Mouse (Mus musculus): ENCODE data around the gene Tent2. TPM values are rescaled to one million over a fixed set of nuclear protein-coding genes. Genes with fewer than 3 reads are reported as not detected.
"Not testable (repeated sequence)": the region's sequence is repeated elsewhere in the genome, so short reads cannot be mapped to it uniquely, and the experiment has no call there.

Gene Tent2
- total RNA-seq (2021): 36.2 and 47.0 TPM in 2 replicates
- long read RNA-seq, experiment 1, transcript Tent2-201 (15 exons, 2,990 nt): major isoform, 13 of 23 reads
- long read RNA-seq, experiment 1, transcript Tent2-205 (15 exons, 3,081 nt): minor isoform, 6 of 23 reads
- long read RNA-seq, experiment 1, partial matches to known transcripts: 0 of 23 reads
- long read RNA-seq, experiment 1, other reads (novel, unspliced or antisense): 4 of 23 reads
- long read RNA-seq, experiment 2, transcript Tent2-201 (15 exons, 2,990 nt): major isoform, 9 of 17 reads
- long read RNA-seq, experiment 2, partial matches to known transcripts: 0 of 17 reads
- long read RNA-seq, experiment 2, other reads (novel, unspliced or antisense): 5 of 17 reads

- DNase-seq: peak; percentile 97
These were observed at the start of gene Tent2 for GRCm38 (mm10) chr13:93191831-93192645. Gene Tent2, minus strand, starts transcription at chr13:93192385.

DNA sequence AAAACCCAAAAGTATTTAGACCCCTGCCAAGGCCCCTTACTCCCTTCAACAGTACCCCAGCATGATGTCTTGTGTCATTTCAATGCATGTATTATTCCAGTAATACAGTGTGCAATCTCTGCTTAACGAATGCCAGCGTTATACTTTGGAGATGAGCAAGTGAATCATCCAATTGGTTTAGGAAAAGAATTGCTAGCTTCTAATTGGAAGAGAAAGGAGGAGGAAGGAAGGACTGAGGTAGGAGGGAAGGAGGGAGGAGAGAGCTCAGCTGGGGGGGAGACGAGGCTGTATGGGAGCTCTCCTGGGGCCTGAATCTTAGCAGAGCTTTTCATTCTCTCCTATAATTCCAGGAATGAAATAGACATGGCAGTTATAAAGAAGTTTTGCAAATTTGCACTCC lies 49.0 kb upstream of the Tent2 start:
- no peak for DNase-seq

- no peak for DNase-seq
These were observed 47.4 kb upstream of the Tent2 start for GRCm38 (mm10) chr13:93239561-93239960.

- DNase-seq: no peak
These were observed 46.9 kb upstream of the Tent2 start for GRCm38 (mm10) chr13:93239134-93239533.

- DNase-seq: peak; percentile 38
These were observed 45.7 kb upstream of the Tent2 start for GRCm38 (mm10) chr13:93237677-93238398.

DNA sequence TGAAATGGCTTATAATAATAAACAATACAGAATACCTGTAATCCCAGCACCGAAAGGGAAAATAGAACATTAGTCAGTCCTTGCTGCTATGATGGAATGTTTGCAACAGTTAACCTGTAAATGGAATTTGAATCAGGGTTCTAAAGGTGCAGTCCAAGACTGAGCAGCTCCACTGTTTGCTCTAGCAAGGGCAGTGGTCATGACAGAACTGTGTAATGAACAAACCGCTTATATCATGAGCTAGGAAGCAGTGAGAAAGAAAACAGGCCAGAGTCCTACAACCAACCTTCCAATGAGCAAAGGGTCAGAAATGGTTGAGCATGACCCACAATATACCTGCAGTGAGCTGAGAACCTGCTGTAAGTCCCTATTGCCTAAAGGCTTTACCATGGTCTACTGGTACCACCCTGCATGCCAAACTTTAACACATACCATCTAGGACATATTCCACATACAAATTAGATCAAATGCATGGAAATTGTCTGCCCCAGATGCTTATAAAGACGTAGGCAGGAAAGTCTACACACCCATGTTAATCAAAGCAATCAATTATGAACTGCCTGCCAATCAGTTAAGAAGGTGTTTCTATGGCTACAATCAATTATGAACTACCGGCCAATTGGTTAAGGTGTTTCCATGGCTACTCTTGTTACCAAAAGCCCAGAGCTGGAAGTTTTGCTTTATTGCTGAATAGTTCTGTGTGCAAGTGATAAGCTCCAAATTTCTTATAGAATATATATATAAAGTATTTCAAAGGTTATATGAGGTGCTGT lies 42.3 kb upstream of the Tent2 start:
- DNase-seq: no peak

- no peak for DNase-seq
These were observed 40.1 kb upstream of the Tent2 start for GRCm38 (mm10) chr13:93232335-93232734.

DNA sequence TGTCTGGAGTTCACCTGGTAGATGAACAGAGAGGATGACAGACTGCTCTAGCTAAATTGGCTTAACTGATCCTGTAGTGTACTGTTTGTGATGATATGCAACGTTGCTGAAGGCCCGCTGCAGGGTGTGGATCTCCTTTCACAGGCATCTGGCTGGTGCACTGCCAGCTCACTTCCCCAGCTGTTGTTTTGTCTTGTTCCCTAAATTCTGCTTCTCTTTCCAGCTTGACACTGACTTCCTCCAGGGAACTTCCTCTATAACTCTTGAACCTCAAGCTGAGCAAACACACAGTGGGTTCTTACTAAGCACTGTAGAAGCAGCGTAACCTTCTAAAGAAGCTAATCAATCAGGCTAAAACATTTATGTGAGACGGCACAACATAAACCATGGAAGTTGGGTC lies 38.8 kb upstream of the Tent2 start:
- DNase-seq: peak; percentile 8

- DNase-seq: no peak
These were observed 19.6 kb upstream of the Tent2 start for GRCm38 (mm10) chr13:93211741-93212140.

DNA sequence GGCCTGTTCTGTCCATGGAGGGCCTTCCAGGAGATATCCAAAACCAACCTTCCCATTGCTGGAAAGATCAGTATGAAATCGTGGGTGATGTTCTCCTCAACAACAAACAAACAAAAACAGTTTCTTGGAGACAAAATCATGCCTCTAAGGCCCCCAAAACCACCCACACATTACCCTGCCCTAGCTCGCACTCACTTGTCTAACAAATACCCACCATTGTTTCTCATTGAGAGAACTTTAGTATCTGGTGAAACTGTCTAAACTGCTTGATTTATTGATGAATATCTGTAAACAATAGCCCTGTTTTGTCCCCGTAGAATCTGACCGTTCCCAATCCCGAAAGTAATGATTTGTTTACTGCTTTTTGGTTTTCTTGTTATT lies 451 bp upstream of the Tent2 start:
- no peak for DNase-seq

- no peak for DNase-seq
These were observed 2.8 kb downstream of the Tent2 start for GRCm38 (mm10) chr13:93189416-93189815.

- no peak for DNase-seq
These were observed 3.4 kb downstream of the Tent2 start for GRCm38 (mm10) chr13:93188738-93189137.

DNA sequence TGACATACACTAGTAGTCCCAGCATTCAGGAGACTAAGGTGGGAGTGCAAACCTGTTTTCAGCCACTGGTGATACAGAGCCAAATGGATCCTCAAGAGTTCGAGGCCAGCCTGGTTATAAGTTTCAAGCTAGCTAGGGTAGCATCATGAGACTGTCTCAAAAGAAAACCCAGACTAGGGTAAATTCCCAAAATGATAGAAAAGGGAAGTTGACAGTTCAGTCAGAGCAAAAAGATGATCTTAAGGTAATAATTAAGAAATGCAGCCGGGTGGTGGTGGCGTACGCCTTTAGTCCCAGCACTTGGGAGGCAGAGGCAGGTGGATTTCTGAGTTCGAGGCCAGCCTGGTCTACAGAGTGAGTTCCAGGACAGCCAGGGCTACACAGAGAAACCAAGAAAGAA lies 4.4 kb downstream of the Tent2 start:
- DNase-seq: not testable (repeated sequence)

- no peak for DNase-seq
These were observed 11.8 kb downstream of the Tent2 start for GRCm38 (mm10) chr13:93180351-93180750.

GRCm38 (mm10) chr13:93179522-93179921 lies 12.7 kb downstream of the Tent2 start:
- no peak for DNase-seq

DNA sequence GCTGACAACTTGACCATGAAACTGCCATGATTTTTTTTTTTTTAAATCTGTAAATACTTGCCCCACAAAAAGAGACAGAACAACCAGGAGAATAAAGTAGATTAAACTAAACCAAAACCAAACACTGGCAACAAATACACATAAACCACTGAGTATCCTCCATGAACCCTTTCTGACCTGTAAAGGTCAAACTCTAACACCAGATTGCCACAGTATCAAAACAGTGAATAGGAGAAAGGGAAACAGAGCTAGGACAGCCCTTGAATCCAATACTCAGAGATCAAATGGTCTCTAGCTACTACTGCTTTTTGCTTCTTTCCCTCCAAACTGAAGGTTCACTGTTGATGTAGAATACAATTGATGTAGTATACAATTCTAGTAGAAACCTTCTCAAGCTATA lies 14.6 kb downstream of the Tent2 start:
- no peak for DNase-seq

GRCm38 (mm10) chr13:93163303-93163702 lies 28.9 kb downstream of the Tent2 start:
- no peak for DNase-seq

GRCm38 (mm10) chr13:93162456-93162855 lies 29.7 kb downstream of the Tent2 start:
- peak; percentile 60 for DNase-seq

DNA sequence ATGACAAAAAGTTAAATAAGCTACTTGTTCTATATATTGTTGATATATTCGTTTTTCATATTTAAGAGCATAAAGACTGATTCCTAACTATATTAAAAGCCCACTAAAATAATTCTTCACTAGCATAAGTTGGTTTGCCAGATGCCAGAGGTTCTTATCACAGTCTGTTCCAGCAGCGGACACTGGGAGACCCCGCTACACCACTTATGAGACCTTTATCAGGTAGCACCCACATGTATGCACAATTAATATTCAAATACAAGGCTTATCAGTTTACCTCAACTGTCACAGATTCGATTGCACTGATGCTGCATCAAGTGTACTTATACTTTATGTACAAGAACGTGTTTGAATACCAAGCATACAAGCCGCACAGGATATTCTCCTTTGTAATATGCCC lies 33.9 kb downstream of the Tent2 start:
- no peak for DNase-seq

- no peak for DNase-seq
These were observed 38.9 kb downstream of the Tent2 start for GRCm38 (mm10) chr13:93153280-93153679.

GRCm38 (mm10) chr13:93144336-93145167 lies 47.6 kb downstream of the Tent2 start, which contains the start of gene Cmya5:
Gene Cmya5, minus strand, starts transcription at chr13:93144724.
- peak; percentile 94 for DNase-seq

Data from adrenal gland, postnatal 14 days (tissue).